Mouse (Mus musculus): Measurements from ENCODE around the gene Schip1. TPM values are rescaled to one million over a fixed set of nuclear protein-coding genes. Genes with fewer than 3 reads are reported as not detected.

Schip1 gene
- total RNA-seq, 1 experiment from 2014 or later = 23.1 TPM

- DNase-seq = peak; percentile 69
Observed at GRCm38 (mm10) chr3:68563922-68564321, 499.3 kb downstream of the Schip1 start.

- no peak for DNase-seq
Observed at GRCm38 (mm10) chr3:68564978-68565674, 500.5 kb downstream of the Schip1 start.

GRCm38 (mm10) chr3:68565675-68566055 is 501.1 kb downstream of the Schip1 start:
- DNase-seq = no peak

- DNase-seq = no peak
Observed at GRCm38 (mm10) chr3:68567581-68567980, 503.0 kb downstream of the Schip1 start.

GRCm38 (mm10) chr3:68568149-68568548 is 503.5 kb downstream of the Schip1 start:
- DNase-seq = no peak

GRCm38 (mm10) chr3:68568716-68569115 is 504.1 kb downstream of the Schip1 start:
- DNase-seq = no peak

- DNase-seq = no peak
Observed at GRCm38 (mm10) chr3:68570319-68570718, 505.7 kb downstream of the Schip1 start.

- peak; percentile 70 for DNase-seq
Observed at GRCm38 (mm10) chr3:68572249-68573225, 507.9 kb downstream of the Schip1 start.

- DNase-seq = no peak
Observed at GRCm38 (mm10) chr3:68573226-68573624, 508.6 kb downstream of the Schip1 start.

- no peak for DNase-seq
Observed at GRCm38 (mm10) chr3:68574097-68574496, 509.5 kb downstream of the Schip1 start.

GRCm38 (mm10) chr3:68574565-68574964 is 510.0 kb downstream of the Schip1 start:
- no peak for DNase-seq

GRCm38 (mm10) chr3:68575636-68576340 is 511.2 kb downstream of the Schip1 start:
- no peak for DNase-seq

- DNase-seq = peak; percentile 45
Observed at GRCm38 (mm10) chr3:68576431-68576830, 511.8 kb downstream of the Schip1 start.

- no peak for DNase-seq
Observed at GRCm38 (mm10) chr3:68576948-68577347, 512.3 kb downstream of the Schip1 start.

GRCm38 (mm10) chr3:68581591-68581990 is 517.0 kb downstream of the Schip1 start:
- no peak for DNase-seq

GRCm38 (mm10) chr3:68582103-68582740 is 517.6 kb downstream of the Schip1 start:
- no peak for DNase-seq

- no peak for DNase-seq
Observed at GRCm38 (mm10) chr3:68583031-68583693, 518.6 kb downstream of the Schip1 start.

GRCm38 (mm10) chr3:68583771-68584511 is 519.3 kb downstream of the Schip1 start:
- DNase-seq = peak; percentile 55

GRCm38 (mm10) chr3:68585213-68585612 is 520.6 kb downstream of the Schip1 start:
- no peak for DNase-seq

GRCm38 (mm10) chr3:68586646-68587064 is 522.1 kb downstream of the Schip1 start:
- DNase-seq = no peak

Measured in adrenal gland, postnatal 25 days (tissue).